Mouse (Mus musculus) liver, adult 2 months (tissue): Measurements from ENCODE around the gene Chd3.

ENCODE experiments used
- CTCF ChIP-seq: fragments of 200-500 bp; IDR thresholded peaks from 2 replicates; pipeline ENCODE4 v1.5.1; 2011; ENCODE audit warnings: low read depth, low read length, control low read depth
- POLR2A ChIP-seq: fragments of 200-500 bp; IDR thresholded peaks from 2 replicates; pipeline ENCODE4 v1.6.1; 2011; ENCODE audit warnings: low read length, control low read depth; ENCODE audit not compliant: insufficient read depth; ENCODE audit errors: extremely low read depth

GRCm38 (mm10) chr11:69373223-69373965 is 4.2 kb upstream of the Chd3 start:
- TF ChIP-seq POLR2A (no peak), CTCF (no peak)
